Mouse (Mus musculus): Measurements from ENCODE around the gene Dtl.

DNA sequence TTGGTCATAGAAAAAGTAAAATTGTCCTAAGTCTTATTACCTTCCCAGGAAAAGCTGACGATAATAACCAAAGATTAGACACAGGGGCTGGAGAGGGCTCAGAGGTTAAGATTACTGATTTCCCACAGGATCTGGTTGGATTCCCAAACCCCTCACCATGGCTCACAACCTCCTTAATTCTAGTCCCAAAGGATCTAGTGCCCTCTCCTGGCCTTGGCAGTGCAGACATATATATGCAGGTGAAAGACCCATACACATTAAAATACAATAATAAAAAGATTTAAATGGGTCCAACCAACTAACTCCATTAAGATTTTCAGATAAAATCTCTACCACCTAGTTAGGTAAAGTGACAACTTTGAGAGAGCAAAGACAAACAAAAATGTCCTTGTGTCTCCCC, 7.5 kb downstream of the Dtl start:
- TF ChIP-seq GATA1 (IDR thresholded peaks at IDR 0.05; ENCODE audit: low read length) = no peak
- TF ChIP-seq TAL1 (IDR thresholded peaks at IDR 0.05; ENCODE audit: low read length) = no peak

Measured in erythroblast, embryonic 14.5 days (primary cell).